Mouse (Mus musculus): ENCODE measurements around the gene Mpp2.

The Mpp2 gene

DNA sequence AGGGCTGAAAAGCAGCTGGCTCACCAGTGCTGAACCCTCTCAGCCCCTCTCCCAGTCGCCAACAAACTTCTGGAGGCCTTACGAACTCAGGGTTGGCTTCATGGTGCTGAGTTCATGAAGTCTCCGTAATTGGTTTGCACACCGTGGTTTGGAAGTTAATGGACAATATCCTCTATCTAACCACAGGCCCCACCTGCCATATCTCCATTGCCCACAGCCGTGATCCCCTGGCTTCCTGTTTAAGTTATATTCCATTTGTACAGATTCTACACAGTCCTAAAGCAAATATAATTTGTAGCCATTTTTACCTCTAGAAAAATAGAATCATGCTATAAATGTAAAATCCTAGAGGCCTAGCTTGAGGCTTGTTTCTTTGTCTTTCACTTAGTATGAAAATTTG, 15.6 kb downstream of the Mpp2 start:
- DNase-seq (ENCODE audit: low spot score), result no peak

DNA sequence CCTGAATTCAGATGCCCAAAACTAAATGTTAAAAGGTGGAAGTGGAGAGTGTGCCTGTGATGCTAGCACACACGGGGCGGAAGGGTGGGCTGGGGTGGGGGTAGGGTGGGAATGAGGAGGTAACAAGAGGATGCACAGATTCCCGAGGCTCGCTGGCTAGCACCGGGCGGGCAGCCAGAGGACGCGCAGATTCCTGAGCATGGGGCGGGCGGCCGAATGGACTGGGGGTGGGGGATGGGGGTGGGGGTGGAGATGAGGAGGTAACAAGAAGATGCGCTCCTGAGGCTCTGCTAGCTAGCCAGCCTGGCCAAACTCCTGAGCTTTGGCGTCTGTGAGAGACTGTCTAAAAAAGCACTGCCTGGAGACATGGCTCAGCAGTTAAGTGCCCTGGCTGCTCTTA, 17.9 kb downstream of the Mpp2 start:
- no peak for DNase-seq (ENCODE audit: low spot score)

DNA sequence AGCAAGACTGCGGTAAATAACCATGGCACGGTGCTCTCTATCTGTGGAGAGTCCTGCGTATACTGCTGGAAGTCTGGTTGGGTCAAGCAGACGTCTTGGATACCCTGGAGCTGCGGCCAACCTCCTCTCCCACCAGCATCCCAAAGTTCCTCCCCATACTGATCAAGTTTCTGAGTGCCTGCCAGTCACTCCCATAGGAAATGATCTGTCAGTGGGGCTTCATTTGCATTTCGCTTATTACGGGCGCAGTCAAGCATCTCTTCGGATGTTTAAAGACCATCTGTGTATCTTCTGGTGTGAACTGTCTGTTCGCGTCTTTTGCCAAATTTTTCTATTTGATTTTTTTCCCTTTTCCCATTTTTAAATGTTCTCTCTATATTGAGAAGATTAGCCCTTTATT, 18.7 kb downstream of the Mpp2 start:
- no peak for DNase-seq (ENCODE audit: low spot score)

DNA sequence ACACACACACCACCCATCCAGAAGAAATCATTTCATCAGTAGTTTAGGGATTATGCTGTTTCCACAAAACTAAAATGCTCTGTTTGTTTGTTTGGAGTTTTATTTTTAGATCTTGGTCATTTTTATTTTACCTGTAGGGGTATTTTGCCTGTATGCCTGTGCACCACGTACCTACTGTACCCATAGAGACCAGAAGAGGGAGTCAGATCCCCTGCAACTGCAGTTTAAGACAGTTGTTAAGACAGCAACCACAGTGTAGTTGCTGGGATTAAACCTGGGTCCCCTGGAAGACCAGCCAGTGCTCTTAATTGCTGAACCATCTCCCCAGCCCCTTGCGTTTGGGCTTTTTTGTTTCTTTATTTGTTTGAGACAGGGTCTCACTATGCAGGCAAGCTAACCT, 19.3 kb downstream of the Mpp2 start:
- no peak for DNase-seq (ENCODE audit: low spot score)

DNA sequence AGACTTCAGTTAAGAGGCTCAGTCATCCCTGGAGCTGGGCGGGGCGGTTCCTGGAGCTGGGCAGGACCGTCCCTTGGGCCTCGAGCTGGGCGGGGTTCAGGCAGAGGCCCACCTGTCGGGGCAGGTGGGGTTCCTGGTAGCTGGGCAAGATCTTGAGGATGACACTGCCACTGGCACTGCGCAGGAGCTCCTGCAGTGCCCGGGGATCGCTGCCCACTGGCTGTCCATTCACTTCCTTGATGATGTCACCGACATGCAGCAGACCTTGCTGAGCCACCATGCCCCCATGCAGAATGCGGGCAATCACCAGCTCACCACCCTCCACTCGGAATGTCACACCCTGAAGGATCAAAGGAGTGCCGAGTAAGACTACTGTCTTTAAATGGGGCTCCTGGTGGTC, 25.2 kb downstream of the Mpp2 start:
- no peak for DNase-seq (ENCODE audit: low spot score)

DNA sequence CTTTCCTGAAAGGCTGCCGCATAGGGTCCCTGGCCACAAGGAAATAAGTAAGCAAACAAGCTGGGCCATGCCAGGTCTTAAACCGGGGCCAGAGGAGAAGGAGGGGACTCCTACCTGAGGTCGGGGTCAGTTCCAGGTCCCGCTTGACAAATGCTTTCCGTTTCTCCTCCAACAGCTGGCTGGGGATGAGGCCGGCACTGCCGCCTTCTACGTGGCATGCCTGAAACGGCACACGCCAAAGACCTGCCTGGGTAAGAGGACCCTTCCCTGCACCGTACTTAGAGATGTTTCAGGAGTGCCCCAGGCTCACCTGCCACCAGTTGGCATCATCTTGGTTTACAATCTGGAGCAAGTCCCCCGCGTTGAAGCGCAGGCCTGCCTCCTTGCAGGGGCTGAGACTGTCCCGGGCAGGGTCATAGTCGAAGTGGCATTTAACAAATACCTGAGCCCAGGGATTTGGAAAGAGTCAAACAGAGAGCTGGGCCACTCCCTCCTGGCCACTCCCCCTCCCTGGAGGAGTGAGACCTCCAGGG, 26.3 kb downstream of the Mpp2 start:
- no peak for DNase-seq (ENCODE audit: low spot score)

DNA sequence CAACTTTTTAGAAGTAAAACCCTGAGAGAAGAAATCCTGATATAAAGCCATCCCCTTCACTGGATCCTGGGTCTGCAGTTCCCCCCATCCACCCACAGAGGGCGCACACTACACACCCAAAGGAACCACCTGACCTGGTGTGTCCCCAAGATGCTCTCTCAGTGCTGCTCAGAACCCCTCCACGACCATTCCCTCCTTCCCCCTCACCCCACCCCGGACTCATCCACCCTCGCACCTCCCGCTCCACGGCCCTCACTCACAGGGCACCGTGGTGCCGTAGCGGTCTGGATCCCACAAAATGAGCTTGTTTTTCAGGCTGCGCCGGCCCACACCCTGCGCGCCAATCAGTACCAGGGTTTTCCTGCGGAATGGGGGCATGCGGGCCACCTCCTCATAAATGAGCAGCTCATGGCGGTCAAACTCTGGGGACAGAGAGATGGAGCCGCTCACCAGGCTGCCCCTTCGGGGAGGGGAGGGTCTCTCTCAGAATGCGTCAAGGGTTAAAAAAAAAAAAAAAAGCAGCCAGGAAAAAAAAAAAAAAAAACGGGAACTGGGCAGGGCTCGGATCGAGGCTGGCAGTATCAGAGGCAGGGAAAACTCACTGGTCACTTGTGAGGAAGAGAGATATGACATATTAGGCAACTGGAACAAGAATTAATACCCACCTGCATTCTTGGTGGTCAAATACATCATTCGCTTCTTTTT, 26.9 kb downstream of the Mpp2 start:
- DNase-seq (ENCODE audit: low spot score), result peak; percentile 79

DNA sequence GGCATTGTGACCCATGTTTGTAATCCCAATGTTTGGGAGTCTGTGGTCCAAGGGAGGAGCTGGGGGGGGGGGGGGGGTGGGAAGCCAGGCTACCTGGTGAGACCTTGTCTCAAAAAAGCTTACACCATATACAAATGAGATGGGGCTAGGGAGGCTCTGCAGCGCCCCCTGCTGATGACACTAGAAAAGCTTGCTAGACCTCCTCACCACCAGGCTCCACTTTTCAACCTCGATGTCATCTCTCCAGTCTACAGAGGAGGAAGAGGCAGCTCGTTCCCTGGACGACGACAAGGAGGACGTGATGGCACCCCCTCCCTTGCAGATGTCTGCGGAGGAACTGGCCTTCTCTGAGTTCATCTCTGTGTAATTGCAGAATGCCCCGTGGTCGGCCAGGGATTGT, 34.5 kb downstream of the Mpp2 start:
- peak; percentile 53 for DNase-seq (ENCODE audit: low spot score)

DNA sequence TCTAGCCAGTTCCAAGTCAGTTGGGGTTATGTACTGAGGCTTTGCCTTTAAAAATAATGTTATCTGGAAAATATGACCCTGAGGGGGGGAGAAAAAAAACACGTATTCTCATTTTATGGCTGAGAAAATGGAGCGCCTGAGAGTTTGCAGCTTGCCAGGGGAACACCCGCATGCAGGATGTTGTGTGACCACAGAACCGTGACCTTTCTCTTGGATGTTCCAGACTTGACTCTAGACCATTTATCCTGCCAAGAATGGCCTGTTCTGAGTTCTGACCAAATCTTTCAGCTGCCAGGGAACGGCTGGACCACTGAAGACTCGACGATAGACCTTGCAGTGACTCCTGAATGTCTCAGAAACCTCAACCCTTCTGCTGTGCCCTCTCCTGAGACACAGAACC, 35.1 kb downstream of the Mpp2 start:
- DNase-seq (ENCODE audit: low spot score), result no peak

DNA sequence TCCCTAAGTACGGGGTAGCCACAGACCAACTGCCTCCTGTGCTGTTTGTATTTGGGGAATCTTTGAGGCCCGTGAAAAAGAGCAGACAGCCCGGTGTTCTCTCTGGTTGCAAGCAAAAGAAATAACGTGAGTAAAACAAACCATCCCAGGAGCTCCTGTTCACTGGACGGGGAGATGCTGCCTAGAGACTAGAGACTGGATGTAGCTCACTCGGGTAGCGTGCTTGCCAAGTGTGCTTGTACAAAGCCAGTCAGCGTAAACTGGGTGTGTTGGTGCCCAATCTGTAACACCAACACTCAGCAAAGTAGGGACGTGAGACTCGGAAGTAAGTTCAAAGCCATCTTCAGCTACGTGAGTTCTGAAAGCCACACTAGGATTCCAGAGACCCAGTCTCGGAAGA, 35.6 kb downstream of the Mpp2 start:
- DNase-seq (ENCODE audit: low spot score), result no peak

DNA sequence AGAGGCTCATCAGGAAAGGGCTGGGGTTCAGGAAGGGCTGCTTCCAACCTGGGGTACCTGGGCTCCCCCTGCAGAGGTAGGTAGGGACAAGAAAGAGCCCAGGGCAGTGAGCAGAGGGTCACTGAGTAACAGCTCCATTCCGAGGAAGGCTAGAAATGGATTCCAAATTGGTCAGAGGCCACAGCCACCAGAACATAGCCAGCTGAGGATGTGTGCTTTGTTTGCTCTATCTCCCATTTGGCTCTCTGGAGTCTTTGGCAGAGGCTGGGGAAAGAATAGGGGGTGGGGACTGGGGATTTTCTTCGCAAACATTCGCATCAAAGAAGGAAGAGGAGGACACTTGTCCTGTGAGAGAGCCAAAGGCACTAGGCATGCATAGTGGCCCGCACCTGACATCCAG, 36.4 kb downstream of the Mpp2 start:
- no peak for DNase-seq (ENCODE audit: low spot score)

DNA sequence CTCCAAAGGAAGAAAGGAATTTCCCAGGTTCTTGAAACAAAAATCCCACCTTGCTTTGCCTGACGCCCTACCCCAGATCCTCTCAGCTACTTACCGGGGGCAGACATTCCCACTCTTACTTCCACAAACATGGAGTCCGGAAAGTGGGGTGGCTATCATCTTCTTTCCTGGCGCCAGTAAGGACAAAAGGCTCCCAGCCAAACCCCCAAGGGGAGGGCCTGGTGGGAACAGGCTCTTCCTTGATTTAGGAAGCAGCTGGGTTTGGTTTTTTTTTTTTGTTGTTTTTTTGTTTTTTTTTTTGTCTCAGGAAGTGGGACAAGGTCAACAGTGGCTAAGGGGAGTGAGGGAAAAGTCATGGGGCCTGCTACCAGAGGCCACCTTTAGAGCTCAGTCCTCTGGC, 36.8 kb downstream of the Mpp2 start:
- no peak for DNase-seq (ENCODE audit: low spot score)

DNA sequence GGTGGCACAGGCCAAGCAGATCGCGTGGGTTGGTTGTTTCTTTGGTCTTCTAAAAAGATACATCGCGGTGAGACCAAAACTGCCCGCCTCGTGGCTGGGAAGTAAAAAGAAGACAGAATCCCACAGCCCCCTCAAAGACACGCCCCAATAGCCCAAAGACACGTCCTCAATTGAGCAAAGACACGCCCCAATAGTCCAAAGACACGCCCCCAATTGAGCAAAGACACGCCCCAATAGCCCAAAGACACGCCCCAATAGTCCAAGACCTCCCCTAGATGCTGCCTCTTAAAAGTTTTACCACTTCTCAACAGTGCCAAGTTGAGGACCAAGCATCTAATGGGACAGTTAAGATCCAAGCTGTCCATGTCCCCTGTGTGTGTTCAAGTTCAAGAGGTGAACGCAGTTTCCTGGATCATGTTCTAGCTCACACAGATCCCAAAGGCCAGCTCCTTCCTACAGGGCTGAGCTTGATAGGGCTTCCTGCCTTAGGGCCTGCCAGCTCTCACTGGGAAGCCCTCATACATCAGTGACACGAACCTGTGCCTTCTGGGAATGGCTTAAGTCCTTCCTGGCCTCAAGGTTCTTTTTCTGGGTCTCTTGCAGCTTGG, 38.3 kb downstream of the Mpp2 start:
- no peak for DNase-seq (ENCODE audit: low spot score)

DNA sequence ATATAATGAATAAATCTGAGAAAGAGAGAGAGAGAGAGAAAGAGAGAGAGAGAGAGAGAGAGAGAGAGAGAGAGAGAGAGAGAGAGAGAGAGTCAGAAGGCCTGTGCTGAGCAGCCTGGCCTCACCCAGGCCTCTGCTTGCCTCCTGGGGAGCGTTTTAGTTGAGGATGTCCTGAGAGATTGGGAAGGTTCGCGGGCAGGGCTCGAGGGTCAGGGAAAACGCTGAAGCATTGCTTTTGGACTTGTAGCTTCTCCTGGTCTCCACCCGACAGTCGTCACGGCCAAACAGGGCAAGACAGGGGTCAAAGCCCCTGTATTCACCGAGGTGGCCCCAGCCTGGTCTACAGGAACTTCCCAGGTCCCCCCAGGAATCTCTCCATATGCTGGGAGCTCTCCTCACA, 41.7 kb downstream of the Mpp2 start:
- DNase-seq (ENCODE audit: low spot score), result no peak

DNA sequence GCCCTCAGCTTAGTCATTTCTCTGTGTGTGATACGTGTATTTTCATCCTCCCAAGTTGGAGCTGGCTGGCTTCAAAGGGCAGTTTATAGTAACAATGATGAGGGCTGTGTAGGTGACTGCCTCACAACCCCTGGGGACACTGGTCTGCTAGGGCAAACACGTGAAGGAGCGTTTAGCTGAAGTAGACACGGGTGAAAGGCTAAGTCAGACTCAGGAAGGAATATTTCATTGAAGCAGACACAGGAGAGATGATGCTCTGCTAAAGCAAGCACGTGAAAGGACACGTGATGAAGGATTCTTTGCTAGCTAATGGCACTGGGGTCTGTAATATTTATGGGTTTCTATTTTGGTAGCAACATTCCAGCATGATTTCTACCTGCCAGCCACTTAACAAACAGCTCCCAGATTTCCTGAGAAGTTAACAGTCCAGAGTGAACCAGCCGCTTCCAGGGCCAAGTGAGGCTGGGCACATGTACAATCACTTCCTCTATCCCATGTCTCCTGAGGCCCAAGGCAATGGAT, 43.6 kb downstream of the Mpp2 start:
- DNase-seq (ENCODE audit: low spot score), result no peak

DNA sequence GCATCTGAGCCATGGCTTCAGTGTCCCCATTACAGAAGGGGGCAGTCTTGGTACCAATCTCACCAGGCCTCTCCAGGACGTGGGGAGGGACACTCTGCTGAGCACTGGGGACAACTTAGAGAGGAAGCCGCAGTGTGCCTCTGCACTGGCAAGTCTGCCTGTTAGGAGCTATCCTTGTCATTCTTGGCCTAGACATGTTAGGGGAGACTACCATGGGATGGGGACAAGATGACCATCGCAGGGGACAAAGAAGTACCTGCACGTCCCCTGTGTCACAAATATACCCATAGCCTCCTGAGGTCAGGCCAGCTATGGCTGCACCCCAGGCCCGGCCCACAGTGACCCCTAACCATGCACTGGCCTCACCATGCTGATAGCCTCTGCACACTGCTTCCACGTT, 44.9 kb downstream of the Mpp2 start:
- no peak for DNase-seq (ENCODE audit: low spot score)

DNA sequence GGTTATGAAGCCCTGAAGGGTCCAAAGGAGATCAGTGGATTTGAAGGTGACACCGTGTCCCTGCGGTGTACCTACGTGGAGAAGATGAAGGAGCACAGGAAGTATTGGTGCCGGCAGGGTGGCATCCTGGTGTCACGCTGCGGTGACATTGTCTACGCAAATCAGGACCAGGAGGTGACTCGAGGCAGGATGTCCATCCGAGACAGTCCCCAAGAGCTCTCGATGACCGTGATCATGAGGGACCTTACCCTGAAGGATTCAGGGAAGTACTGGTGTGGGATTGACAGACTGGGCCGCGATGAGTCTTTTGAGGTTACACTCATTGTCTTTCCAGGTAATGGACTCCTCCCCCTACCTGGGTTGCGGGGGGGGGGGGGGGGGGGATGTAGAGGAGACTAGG, 45.3 kb downstream of the Mpp2 start:
- no peak for DNase-seq (ENCODE audit: low spot score)

DNA sequence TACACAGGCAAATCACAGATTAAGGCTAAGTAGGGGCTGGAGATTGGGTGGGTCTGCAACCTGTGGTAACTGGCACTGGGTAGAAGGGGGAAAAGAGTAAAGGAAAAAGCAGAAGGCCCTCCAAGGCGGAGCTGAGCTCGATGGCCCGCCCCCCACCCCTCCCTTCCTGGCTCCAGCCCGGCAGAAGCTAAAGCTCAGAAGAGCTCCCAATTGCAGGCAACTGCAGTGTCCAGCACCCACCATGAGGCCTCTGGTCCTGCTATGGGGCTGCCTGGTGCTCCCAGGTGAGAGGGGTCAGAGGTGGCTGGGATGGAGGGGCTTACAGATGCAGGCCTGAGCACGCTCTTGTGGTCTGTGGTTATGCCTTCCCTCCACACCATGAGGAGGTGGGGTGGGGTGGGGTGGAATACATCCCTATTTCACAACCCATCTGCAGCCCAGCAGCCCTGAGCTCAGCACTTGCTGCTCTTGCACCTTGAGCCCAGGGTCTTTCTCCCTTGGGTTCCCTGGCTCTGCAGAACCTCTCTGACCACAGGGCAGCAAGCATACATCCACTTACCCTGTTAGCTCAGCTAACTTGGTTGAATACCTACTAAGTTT, 46.9 kb downstream of the Mpp2 start, which contains the start of gene Cd300lg:
Gene Cd300lg (plus strand): TSS at position 160 of the 600 bp plus-strand sequence.
- DNase-seq (ENCODE audit: low spot score), result no peak

DNA sequence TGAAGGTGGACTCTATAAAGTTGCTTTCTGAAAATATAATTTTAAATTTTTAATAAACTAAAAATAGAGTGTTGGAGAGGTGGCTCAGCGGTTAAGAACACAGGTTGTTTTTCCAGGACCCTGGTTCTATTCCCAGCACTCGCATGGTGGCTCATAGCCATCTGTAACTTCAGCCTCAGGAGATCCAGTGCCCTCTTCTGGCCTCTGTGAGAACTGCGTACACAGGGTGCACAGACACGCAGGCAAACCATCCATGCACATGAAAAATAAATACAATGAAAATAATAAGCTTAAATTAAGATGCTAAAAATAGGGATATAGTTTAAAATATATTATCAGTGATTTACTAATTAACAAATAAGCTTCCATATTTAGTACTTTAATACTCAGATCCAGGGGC, 47.7 kb downstream of the Mpp2 start:
- DNase-seq (ENCODE audit: low spot score), result no peak

DNA sequence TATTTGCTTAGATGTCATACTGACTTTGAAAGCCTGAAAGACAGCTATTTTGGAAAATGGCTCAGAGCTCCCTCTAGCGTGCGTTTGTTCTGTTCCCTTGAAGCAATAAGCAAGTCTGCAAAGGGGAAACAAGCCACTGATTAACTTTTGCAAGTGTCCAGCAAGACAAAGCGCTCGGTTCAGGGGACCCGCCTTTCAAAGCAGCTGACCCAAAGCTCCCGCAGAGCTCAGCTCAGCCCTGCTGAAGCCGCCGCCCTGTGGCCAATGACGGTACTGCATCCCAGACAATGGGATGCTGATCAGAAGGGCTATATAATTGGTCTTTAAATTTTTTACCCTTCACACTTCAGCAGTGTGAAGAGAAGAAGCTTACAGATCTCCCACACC, 48.2 kb downstream of the Mpp2 start:
- DNase-seq (ENCODE audit: low spot score), result peak; percentile 65

DNA sequence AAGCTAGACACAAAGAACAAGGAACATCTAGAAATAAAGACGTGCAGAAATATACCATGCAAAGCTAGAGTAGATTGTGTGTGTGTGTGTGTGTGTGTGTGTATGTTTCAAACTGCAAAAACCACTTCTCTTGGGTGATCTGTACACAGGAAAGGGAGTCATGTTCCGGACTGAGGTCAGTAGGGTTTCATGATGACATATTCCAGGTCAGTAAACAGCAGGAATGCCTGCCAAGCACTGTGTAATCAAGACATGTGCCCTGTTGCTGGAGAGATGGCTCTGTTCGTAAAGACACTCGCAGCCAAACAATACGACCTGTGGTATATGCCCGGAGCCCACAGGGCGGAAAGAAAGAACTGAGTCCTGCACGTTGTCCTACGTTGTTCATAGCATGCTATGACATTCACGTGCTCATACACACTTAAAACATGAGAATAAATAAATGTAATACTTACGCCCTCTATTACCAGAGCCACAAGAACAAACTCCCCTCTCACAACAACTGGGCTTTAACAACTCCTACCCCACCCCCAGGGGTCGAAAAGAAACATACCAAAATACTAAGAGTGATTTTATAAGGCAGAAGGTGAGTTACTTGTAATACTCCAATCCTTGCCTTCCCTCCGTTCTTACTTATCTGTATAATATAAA, 48.7 kb downstream of the Mpp2 start:
- DNase-seq (ENCODE audit: low spot score), result no peak

DNA sequence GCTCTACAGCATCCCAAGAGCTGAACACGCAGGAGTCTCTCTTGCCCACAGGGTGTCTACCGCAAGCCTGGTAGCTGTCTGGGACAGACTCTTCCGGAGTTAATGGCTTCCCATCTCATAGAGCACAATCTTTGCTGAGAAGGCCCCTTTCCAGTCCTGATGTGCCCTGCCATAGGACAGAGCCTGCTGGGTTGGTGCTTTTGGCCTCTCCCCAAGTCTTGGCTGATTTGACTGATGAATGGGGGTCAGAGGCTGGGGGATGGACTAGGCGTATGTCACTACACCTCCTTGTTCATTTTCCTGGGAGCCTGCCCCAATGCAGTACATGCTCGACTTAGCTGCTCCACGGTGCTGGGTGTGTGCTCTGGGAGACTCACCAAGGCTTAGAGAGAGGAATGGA, 50.5 kb downstream of the Mpp2 start:
- no peak for DNase-seq (ENCODE audit: low spot score)

DNA sequence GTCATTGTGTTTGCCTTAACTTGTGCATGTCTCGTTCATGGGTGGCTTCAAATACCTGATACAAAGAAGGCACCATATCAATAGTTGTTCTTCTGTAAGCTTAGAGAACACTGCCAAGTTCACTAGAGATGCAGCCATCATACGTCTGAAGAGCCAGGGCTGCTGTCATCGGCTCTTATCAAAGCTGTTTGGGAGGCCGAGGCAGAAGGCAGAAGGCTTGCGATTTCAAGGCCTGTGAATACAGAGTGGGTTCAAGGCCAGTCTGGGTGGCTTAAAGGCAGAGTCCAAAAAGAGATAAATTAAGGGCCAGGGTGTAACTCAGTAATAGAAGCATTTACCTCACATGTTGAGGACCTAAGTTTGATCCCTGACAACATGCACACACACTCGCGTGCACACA, 52.0 kb downstream of the Mpp2 start:
- no peak for DNase-seq (ENCODE audit: low spot score)

All from c-Kit-positive CD71-positive TER-119-positive erythroid progenitor cells, embryonic 14.5 days (primary cell).